Mouse (Mus musculus) ovary, postnatal 14 days (tissue): ENCODE data around the gene Ppfia1.

Experiments
- DNase-seq: peaks from one replicate; pipeline ENCODE4 v3.0.0; 2022; ENCODE audit warnings: low spot score

Ppfia1 gene

GRCm38 (mm10) chr7:144549904-144550566 lies 3.5 kb downstream of the Ppfia1 start:
- DNase-seq = no peak

- no peak for DNase-seq
These were observed 8.3 kb downstream of the Ppfia1 start for GRCm38 (mm10) chr7:144545231-144545630.

GRCm38 (mm10) chr7:144541351-144541750 lies 12.2 kb downstream of the Ppfia1 start:
- DNase-seq = no peak

GRCm38 (mm10) chr7:144539146-144539545 lies 14.4 kb downstream of the Ppfia1 start:
- DNase-seq = no peak

GRCm38 (mm10) chr7:144538030-144538644 lies 15.4 kb downstream of the Ppfia1 start:
- no peak for DNase-seq

GRCm38 (mm10) chr7:144536367-144536766 lies 17.2 kb downstream of the Ppfia1 start:
- DNase-seq = no peak

GRCm38 (mm10) chr7:144534773-144535172 lies 18.8 kb downstream of the Ppfia1 start:
- DNase-seq = no peak

GRCm38 (mm10) chr7:144531585-144532378 lies 21.7 kb downstream of the Ppfia1 start:
- no peak for DNase-seq

- DNase-seq = no peak
These were observed 23.7 kb downstream of the Ppfia1 start for GRCm38 (mm10) chr7:144529851-144530250.

- DNase-seq = peak; percentile 6
These were observed 25.8 kb downstream of the Ppfia1 start for GRCm38 (mm10) chr7:144527723-144528221.

- no peak for DNase-seq
These were observed 26.9 kb downstream of the Ppfia1 start for GRCm38 (mm10) chr7:144526649-144527048.

- no peak for DNase-seq
These were observed 28.9 kb downstream of the Ppfia1 start for GRCm38 (mm10) chr7:144524427-144525191.

GRCm38 (mm10) chr7:144523415-144523814 lies 30.1 kb downstream of the Ppfia1 start:
- DNase-seq = no peak

- no peak for DNase-seq
These were observed 31.6 kb downstream of the Ppfia1 start for GRCm38 (mm10) chr7:144521927-144522326.

- DNase-seq = no peak
These were observed 33.7 kb downstream of the Ppfia1 start for GRCm38 (mm10) chr7:144519852-144520251.

- no peak for DNase-seq
These were observed 36.8 kb downstream of the Ppfia1 start for GRCm38 (mm10) chr7:144516711-144517110.

- no peak for DNase-seq
These were observed 44.4 kb downstream of the Ppfia1 start for GRCm38 (mm10) chr7:144509090-144509489.

- no peak for DNase-seq
These were observed 46.7 kb downstream of the Ppfia1 start for GRCm38 (mm10) chr7:144506807-144507206.

GRCm38 (mm10) chr7:144503959-144504358 lies 49.6 kb downstream of the Ppfia1 start:
- DNase-seq = no peak

GRCm38 (mm10) chr7:144492931-144493330 lies 60.6 kb downstream of the Ppfia1 start:
- no peak for DNase-seq

GRCm38 (mm10) chr7:144490201-144490873 lies 63.2 kb downstream of the Ppfia1 start:
- no peak for DNase-seq
